Mouse (Mus musculus) bone marrow, adult 2 months (tissue): ENCODE data around the gene Cul7. TPM values are rescaled to one million over a fixed set of nuclear protein-coding genes. Genes with fewer than 3 reads are reported as not detected.

Experiments
- H3K27ac ChIP-seq: fragments of 200-500 bp; 2 replicates; pipeline ENCODE4 v1.5.1; 2012; ENCODE audit warnings: low read depth, mild to moderate bottlenecking, control low read depth, inconsistent platforms, low read length; ENCODE audit not compliant: control insufficient read depth, poor library complexity, insufficient read depth
- H3K4me1 ChIP-seq: fragments of 200-500 bp; 2 replicates; pipeline ENCODE4 v1.6.1; 2011; ENCODE audit warnings: low read length; ENCODE audit not compliant: control insufficient read depth, insufficient read depth
- H3K4me3 ChIP-seq: fragments of 200-500 bp; replicated peaks from 2 replicates; pipeline ENCODE3; 2011; ENCODE audit warnings: mild to moderate bottlenecking, low read depth, low read length, control low read depth; ENCODE audit not compliant: control insufficient read depth
- CTCF ChIP-seq: fragments of 200-500 bp; IDR thresholded peaks from 2 replicates; pipeline ENCODE4 v1.5.1; 2011; ENCODE audit warnings: low read length, control low read depth; ENCODE audit not compliant: control insufficient read depth, insufficient read depth
- POLR2A ChIP-seq: fragments of 200-500 bp; IDR thresholded peaks from 2 replicates; pipeline ENCODE4 v1.6.1; 2011; ENCODE audit warnings: low read depth, mild to moderate bottlenecking, control low read depth, low read length, borderline replicate concordance; ENCODE audit not compliant: control insufficient read depth
- WGBS: fragments of 180-500 bp; shearing (Covaris S2); methylation state at CpG from one replicate; pipeline ENCODE4 v1.1.7; 2018; 5-methylcytosine and 5-hydroxymethylcytosine counted together
- polyA plus RNA-seq: library from polyadenylated mRNA; stranded (reverse); fragments of >200 nt; gene quantifications from 2 replicates; pipeline ENCODE4 v1.2.4, GENCODE M21; 2011; ENCODE audit warnings: low replicate concordance; ENCODE audit not compliant: missing spikeins, insufficient read depth, insufficient read length

The Cul7 gene
- polyA plus RNA-seq, 1 experiment, result 12.5 TPM

- H3K4me1 ChIP-seq, result no peaks in the 10 kb centered on the region; the same call in 1 of the 2 replicates
- 2% methylated on average over 15 of the region's 15 CpGs for WGBS
- TF ChIP-seq POLR2A (no peak), CTCF (peak; percentile 37; the same call in 1 of the 2 replicates)
- H3K27ac ChIP-seq, result no peak overlapping the region
- H3K4me3 ChIP-seq, result peak overlapping the region; percentile 11
These were observed 13.2 kb upstream of the Cul7 start for GRCm38 (mm10) chr17:46636831-46637523.

- no peak overlapping the region for H3K27ac ChIP-seq
- H3K4me1 ChIP-seq, result no peaks in the 10 kb centered on the region; the same call in 1 of the 2 replicates
- WGBS, result 44% methylated on average over 9 of the region's 9 CpGs
- no peak overlapping the region for H3K4me3 ChIP-seq
- TF ChIP-seq POLR2A (no peak), CTCF (no peak)
These were observed 10.2 kb upstream of the Cul7 start for GRCm38 (mm10) chr17:46639929-46640328.

- TF ChIP-seq CTCF (no peak), POLR2A (no peak)
- no peak overlapping the region for H3K27ac ChIP-seq
- no peaks in the 10 kb centered on the region; the same call in 1 of the 2 replicates for H3K4me1 ChIP-seq
- 87% methylated on average over 17 of the region's 17 CpGs for WGBS
- H3K4me3 ChIP-seq, result no peak overlapping the region
These were observed 8.1 kb upstream of the Cul7 start for GRCm38 (mm10) chr17:46642060-46642459.

GRCm38 (mm10) chr17:46644152-46644805 is 5.9 kb upstream of the Cul7 start:
- Histone ChIP-seq H3K27ac (no peak overlapping the region), H3K4me3 (no peak overlapping the region), H3K4me1 (no peaks in the 10 kb centered on the region)
- TF ChIP-seq POLR2A (no peak), CTCF (no peak)
- 87% methylated on average over 12 of the region's 12 CpGs for WGBS

GRCm38 (mm10) chr17:46644916-46645475 is 5.1 kb upstream of the Cul7 start:
- H3K27ac ChIP-seq, result peak overlapping the region; percentile 85
- TF ChIP-seq CTCF, result no peak
- no peak for TF ChIP-seq POLR2A
- H3K4me3 ChIP-seq, result peak overlapping the region; percentile 99
- WGBS, result 10% methylated on average over 11 of the region's 11 CpGs
- H3K4me1 ChIP-seq, result no peaks in the 10 kb centered on the region; the same call in 1 of the 2 replicates

GRCm38 (mm10) chr17:46645561-46646321 is 4.4 kb upstream of the Cul7 start, which contains the start of the genes Klc4 and Mrpl2:
Gene Klc4 (minus strand): TSS chr17:46646022.
Gene Mrpl2 (plus strand): TSS chr17:46646229.
- Histone ChIP-seq H3K4me1 (peaks cover 2% of the 10 kb centered on the region; the same call in 1 of the 2 replicates), H3K27ac (peak within 1 kb of the TSS; percentile 85), H3K4me3 (peak within 1 kb of the TSS; percentile 99)
- TF ChIP-seq CTCF, result no peak
- TF ChIP-seq POLR2A, result peak; percentile 87; the same call in 1 of the 2 replicates
- under 1% methylated on average over 53 of the region's 53 CpGs for whole genome bisulfite sequencing

- TF ChIP-seq POLR2A, result no peak
- no peak for TF ChIP-seq CTCF
- under 1% methylated on average over 19 of the region's 19 CpGs for WGBS
- Histone ChIP-seq H3K27ac (peak overlapping the region; percentile 85), H3K4me3 (peak overlapping the region; percentile 99), H3K4me1 (peaks cover 3% of the 10 kb centered on the region; the same call in 1 of the 2 replicates)
These were observed 3.8 kb upstream of the Cul7 start for GRCm38 (mm10) chr17:46646322-46646662.

GRCm38 (mm10) chr17:46647279-46647678 is 2.9 kb upstream of the Cul7 start:
- H3K27ac ChIP-seq, result no peak overlapping the region
- no peak overlapping the region for H3K4me3 ChIP-seq
- 83% methylated on average over 7 of the region's 7 CpGs for WGBS
- peaks cover 3% of the 10 kb centered on the region; the same call in 1 of the 2 replicates for H3K4me1 ChIP-seq
- TF ChIP-seq POLR2A (no peak), CTCF (no peak)
